Mouse (Mus musculus) forebrain, embryonic 15.5 days (tissue): ENCODE results near the gene Vamp5. TPM values are rescaled to one million over a fixed set of nuclear protein-coding genes. Genes with fewer than 3 reads are reported as not detected.

Source experiments
- ATAC-seq: fragments of 200-750 bp; cut with Nextera tagmentation; replicated peaks from 2 replicates; pipeline ENCODE4 v1.8.0; 2017; ENCODE audit warnings: mild to moderate bottlenecking, moderate TSS enrichment, moderate library complexity
- H3K27ac ChIP-seq: fragments of 300-500 bp; sonication (generic); replicated peaks from 2 replicates; pipeline ENCODE4 v1.5.1; 2015; ENCODE audit warnings: mild to moderate bottlenecking, inconsistent platforms
- H3K27me3 ChIP-seq: fragments of 300-500 bp; sonication (generic); 2 replicates; pipeline ENCODE4 v1.6.1; 2015; ENCODE audit warnings: inconsistent platforms
- H3K36me3 ChIP-seq: fragments of 300-500 bp; sonication (generic); 2 replicates; pipeline ENCODE4 v1.6.1; 2015; ENCODE audit warnings: mild to moderate bottlenecking, inconsistent platforms
- H3K4me1 ChIP-seq: fragments of 300-500 bp; sonication (generic); 2 replicates; pipeline ENCODE4 v1.6.1; 2015; ENCODE audit warnings: inconsistent platforms
- H3K4me2 ChIP-seq: fragments of 300-500 bp; sonication (generic); replicated peaks from 2 replicates; pipeline ENCODE4 v1.6.1; 2015; ENCODE audit warnings: mild to moderate bottlenecking, inconsistent platforms
- H3K4me3 ChIP-seq: fragments of 300-500 bp; sonication (generic); 2 replicates; pipeline ENCODE4 v1.5.1; 2015; ENCODE audit warnings: mild to moderate bottlenecking, inconsistent platforms
- H3K9ac ChIP-seq: fragments of 300-500 bp; sonication (generic); replicated peaks from 2 replicates; pipeline ENCODE4 v1.6.1; 2015; ENCODE audit warnings: mild to moderate bottlenecking, inconsistent platforms
- H3K9me3 ChIP-seq: fragments of 300-500 bp; sonication (generic); 2 replicates; pipeline ENCODE4 v1.6.1; 2016; ENCODE audit warnings: inconsistent platforms
- WGBS: fragments of 180-500 bp; shearing (Covaris S2); methylation state at CpG from one replicate; pipeline ENCODE4 v1.1.7; 2015; ENCODE audit warnings: mixed read lengths; 5-methylcytosine and 5-hydroxymethylcytosine counted together
- polyA plus RNA-seq: library from polyadenylated mRNA; unstranded; fragments of >200 nt; fragmentation: Nextera tagmentation; extraction: Ambion mirVana; gene quantifications from 2 replicates; pipeline ENCODE4 v1.2.1, GENCODE M21; 2015

Vamp5 gene
- 8.9 and 9.4 TPM in 2 replicates for polyA plus RNA-seq

DNA sequence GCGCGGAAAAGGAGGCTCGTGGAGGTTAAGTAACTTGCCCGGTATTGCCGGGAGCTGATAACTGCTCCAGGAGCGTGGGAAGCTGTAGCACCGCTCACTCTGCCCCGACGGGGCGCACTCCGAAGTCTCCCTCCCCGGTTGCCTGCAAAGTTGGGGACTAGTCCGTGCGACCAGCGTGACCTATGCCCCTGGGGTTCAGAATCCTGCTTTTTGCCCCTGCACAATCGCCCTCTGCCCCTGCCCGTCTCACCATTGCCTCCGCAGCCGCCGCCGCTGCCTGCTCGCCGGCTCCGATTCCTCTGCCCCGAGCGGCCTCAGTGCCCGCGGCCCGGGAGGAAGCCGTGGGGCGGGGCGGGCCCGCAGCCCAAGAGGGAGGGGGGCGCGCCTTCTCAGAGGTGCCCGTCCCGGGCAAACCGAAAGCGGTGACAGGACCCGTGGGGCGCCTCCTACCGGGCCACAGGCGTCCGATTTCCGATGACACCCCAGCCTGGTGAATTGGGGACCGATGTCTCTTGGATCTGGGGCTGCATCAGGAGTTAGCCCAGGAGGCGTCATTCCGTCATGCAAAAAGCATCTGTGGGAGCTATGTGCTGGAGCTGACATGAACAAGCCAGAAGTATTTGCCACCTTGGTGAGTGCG lies at the start of gene Vamp5:
Gene Vamp5, minus strand, starts transcription at position 338 of the 640 bp plus-strand sequence.
- ATAC-seq: peak; percentile 64; the same call in 1 of the 2 replicates
- peaks cover 22% of the 10 kb centered on the region; the same call in 1 of the 2 replicates for H3K27me3 ChIP-seq
- no peaks in the 10 kb centered on the region for H3K9me3 ChIP-seq
- peak within 1 kb of the TSS; percentile 40 for H3K9ac ChIP-seq
- peak within 1 kb of the TSS; percentile 40 for H3K4me3 ChIP-seq
- WGBS: 2% methylated on average over 47 of the region's 49 CpGs
- H3K4me1 ChIP-seq: peaks cover 7% of the 10 kb centered on the region
- no peak within 1 kb of the TSS for H3K27ac ChIP-seq
- H3K36me3 ChIP-seq: no peaks in the 10 kb centered on the region
- H3K4me2 ChIP-seq: peak within 1 kb of the TSS; percentile 60

DNA sequence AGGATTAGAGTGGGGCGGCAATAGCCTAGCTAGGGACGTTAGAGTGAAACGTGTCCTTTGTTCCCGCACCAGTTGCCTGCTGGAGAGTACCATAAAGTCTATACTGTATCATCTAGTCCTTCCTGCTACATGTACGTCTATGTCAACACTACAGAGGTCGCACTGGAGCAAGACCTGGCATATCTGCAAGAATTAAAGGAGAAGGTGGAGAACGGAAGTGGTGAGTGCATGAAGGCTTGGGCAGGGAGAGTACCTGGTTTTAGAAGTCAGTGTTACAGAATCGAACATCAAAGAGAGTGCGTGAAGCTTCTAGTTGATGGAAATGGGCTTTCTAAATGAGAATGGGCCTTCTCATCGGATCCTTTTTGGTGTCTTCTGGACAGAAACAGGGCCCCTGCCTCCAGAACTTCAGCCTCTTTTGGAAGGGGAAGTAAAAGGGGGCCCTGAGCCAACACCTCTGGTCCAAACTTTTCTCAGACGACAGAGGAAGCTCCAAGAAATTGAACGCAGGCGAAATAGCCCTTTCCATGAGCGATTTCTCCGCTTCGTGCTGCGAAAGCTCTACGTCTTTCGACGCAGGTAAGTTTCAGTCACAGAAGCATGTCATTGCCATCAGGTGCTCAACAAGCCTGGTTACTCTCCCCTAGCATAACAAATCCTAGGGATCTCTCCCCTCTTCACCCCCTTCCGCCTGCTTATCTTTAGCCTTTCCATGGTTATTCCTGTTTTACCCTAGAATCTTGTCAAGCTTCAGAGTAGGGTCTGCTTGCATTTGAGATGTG lies 49.0 kb upstream of the Vamp5 start:
- Histone ChIP-seq H3K4me1 (no peaks in the 10 kb centered on the region), H3K36me3 (peaks cover 72% of the 10 kb centered on the region), H3K27ac (no peak overlapping the region), H3K9ac (no peak overlapping the region), H3K4me2 (no peak overlapping the region), H3K9me3 (no peaks in the 10 kb centered on the region), H3K4me3 (no peak overlapping the region), H3K27me3 (no peaks in the 10 kb centered on the region)
- WGBS: 89% methylated on average over 21 of the region's 21 CpGs
- no peak for ATAC-seq

DNA sequence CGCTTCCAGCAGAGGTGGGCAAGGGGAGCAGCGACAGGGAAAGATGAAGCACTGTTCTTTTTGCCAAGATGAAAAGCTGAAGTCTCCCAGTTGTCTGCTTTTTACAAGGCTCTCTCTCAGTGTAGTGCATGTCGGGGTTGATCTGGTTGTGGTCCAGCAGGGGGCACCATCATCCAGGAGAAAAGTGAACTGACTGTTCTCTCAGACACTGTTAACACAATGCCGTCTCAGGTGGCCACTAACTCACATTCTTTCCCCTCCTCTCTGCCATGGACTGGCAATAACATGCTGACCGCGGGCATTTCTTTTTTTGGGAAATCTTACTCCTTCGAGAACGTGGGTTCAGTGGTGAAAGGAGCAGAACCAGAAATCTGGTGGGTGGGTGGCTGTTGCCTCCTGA lies 47.8 kb upstream of the Vamp5 start:
- ATAC-seq: peak; percentile 80

DNA sequence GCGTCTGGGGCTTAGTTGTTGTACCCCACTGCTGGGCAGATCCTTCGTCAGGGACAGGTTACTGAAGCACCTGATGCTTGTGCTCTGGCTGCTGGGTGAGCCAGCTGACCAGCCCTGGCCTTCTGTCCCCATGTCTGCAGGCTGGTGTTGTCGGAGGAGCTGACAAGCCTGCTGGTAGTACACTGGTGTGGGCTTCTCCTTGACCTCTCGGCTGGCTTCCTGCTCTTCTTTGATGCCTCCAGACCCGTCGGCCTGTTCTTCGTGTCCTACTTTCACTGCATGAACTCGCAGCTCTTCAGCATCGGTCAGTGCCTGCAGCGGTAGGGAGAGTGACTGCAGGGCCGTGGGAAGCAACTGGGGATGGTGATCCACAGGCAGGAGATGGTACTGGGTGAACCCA lies 45.4 kb upstream of the Vamp5 start:
- ATAC-seq: no peak
- Histone ChIP-seq H3K27me3 (no peaks in the 10 kb centered on the region), H3K4me1 (no peaks in the 10 kb centered on the region), H3K4me2 (no peak overlapping the region), H3K9me3 (no peaks in the 10 kb centered on the region), H3K4me3 (no peak overlapping the region), H3K9ac (no peak overlapping the region), H3K36me3 (peaks cover 58% of the 10 kb centered on the region), H3K27ac (no peak overlapping the region)
- 95% methylated on average over 11 of the region's 11 CpGs for WGBS

More for the DNA sequence above, 47.8 kb upstream of the Vamp5 start:
- H3K4me3 ChIP-seq: no peak overlapping the region
- no peak overlapping the region for H3K27ac ChIP-seq
- no peak overlapping the region for H3K9ac ChIP-seq
- no peaks in the 10 kb centered on the region for H3K9me3 ChIP-seq
- no peaks in the 10 kb centered on the region for H3K4me1 ChIP-seq
- H3K27me3 ChIP-seq: no peaks in the 10 kb centered on the region
- H3K36me3 ChIP-seq: peaks cover 70% of the 10 kb centered on the region
- WGBS: 30% methylated on average over 8 of the region's 8 CpGs
- no peak overlapping the region for H3K4me2 ChIP-seq

DNA sequence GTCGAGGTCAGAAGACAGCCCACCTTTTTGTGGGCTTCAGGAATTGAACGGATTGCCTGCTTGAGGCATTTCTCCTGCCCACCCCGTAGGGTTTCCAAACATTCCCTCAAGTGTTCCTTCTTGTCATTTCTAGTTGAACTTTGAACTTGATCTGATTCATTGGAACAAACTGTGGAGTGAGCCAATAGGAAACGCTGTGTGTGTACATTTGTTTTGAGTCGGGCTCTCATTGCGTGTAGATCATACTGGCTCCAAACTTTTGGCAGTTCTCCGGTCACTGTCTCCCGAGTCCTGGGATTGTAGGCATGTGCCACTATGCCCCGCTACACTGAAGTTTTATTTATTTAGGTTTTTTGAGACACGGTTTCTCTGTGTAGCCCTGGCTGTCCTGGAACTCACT lies 40.6 kb upstream of the Vamp5 start:
- peaks cover 58% of the 10 kb centered on the region for H3K36me3 ChIP-seq

DNA sequence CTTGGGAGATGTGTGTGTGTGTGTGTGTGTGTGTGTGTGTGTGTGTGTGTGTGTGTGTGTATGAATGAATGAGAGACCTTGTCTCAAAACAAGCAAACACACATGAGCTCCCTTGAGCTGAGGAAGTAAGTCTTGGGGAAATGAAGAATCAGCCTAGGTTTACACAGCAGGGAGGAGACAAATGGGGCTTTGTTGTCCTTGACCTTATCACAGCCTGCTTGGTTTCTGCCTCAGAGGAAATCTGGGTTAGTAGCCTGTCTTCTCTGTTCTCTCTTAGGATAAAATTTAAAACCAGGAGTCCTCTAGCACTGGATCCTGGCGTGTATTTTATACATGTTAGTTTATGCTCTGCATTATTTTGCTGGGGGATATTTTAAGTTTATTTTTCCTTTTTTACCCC lies 39.5 kb upstream of the Vamp5 start:
- no peak overlapping the region for H3K4me3 ChIP-seq
- H3K36me3 ChIP-seq: peaks cover 48% of the 10 kb centered on the region
- H3K9ac ChIP-seq: no peak overlapping the region
- no peak overlapping the region for H3K27ac ChIP-seq
- no peaks in the 10 kb centered on the region for H3K27me3 ChIP-seq
- WGBS: 98% methylated on average over 1 of the region's 1 CpGs
- no peak overlapping the region for H3K4me2 ChIP-seq
- no peak for ATAC-seq
- no peaks in the 10 kb centered on the region for H3K9me3 ChIP-seq
- peaks cover 17% of the 10 kb centered on the region for H3K4me1 ChIP-seq

More for the DNA sequence above, 40.6 kb upstream of the Vamp5 start:
- H3K27ac ChIP-seq: no peak overlapping the region
- H3K9me3 ChIP-seq: no peaks in the 10 kb centered on the region
- 94% methylated on average over 10 of the region's 10 CpGs for WGBS
- H3K4me1 ChIP-seq: peaks cover 6% of the 10 kb centered on the region
- no peaks in the 10 kb centered on the region for H3K27me3 ChIP-seq
- no peak overlapping the region for H3K4me3 ChIP-seq
- H3K4me2 ChIP-seq: no peak overlapping the region
- no peak overlapping the region for H3K9ac ChIP-seq
- ATAC-seq: no peak

DNA sequence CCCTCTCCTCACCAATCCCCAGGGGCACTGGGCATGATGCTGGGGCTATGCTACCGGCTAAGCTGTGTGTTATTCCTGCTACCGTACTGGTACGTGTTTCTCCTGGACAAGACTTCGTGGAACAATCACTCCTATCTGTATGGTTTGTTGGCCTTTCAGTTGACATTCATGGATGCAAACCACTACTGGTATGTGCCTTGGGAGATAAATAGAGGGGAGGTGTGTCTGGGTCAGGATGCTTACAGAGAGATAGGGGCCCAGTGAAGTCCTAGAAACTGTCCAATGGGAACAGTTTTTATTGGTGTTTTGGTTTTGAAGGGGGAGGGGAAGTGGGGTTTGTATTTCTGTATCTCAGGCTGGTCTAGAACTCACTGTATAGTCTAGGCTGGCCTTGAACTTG lies 38.0 kb upstream of the Vamp5 start:
- no peak overlapping the region for H3K4me2 ChIP-seq
- ATAC-seq: no peak
- 90% methylated on average over 4 of the region's 4 CpGs for WGBS
- peaks cover 34% of the 10 kb centered on the region for H3K36me3 ChIP-seq
- no peak overlapping the region for H3K27ac ChIP-seq
- no peaks in the 10 kb centered on the region for H3K9me3 ChIP-seq
- H3K4me1 ChIP-seq: peaks cover 26% of the 10 kb centered on the region
- no peaks in the 10 kb centered on the region for H3K27me3 ChIP-seq
- H3K9ac ChIP-seq: no peak overlapping the region
- H3K4me3 ChIP-seq: no peak overlapping the region

DNA sequence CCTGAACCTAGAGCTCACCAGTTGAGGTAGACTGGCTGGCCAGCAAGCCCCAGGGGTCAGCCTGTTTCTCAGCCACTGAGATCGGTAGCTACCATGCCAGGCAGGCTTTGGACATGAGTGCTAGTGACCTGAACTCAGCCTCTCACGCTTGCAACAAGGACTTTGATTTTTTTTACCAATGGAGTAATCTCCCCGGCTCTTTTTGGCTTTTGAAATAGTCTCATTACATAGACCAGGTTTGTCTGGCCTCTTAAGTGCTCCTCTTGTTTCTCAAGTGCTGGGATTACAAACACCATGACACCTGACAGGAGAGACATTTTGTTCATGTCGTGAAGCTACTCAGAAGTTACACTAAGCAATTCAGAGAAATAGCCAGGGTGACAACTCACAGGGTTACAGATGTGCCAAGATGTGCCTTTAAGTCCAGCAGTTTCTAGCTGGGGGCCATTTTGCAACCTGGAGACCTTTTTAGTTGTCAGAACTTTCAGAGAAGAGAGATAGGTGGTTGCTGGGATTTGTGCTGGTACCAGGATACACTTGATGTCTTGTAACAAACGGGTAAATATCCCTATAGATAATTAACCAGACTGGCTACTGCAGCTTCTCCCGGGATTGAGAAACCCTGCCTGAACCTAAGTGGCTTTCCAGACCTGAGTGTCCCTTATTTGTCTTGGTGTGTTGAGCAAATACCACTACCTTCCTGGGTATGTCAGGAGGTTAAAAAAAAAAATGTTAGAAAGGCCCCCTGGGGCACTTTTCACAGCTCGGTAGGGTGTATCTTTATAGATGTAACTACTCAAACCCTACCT lies 35.9 kb upstream of the Vamp5 start:
- no peak overlapping the region for H3K4me3 ChIP-seq
- H3K9ac ChIP-seq: no peak overlapping the region
- peaks cover 26% of the 10 kb centered on the region for H3K4me1 ChIP-seq
- H3K27me3 ChIP-seq: no peaks in the 10 kb centered on the region
- peaks cover 24% of the 10 kb centered on the region for H3K36me3 ChIP-seq
- WGBS: 89% methylated on average over 7 of the region's 7 CpGs
- H3K27ac ChIP-seq: no peak overlapping the region
- no peaks in the 10 kb centered on the region for H3K9me3 ChIP-seq
- H3K4me2 ChIP-seq: no peak overlapping the region
- ATAC-seq: no peak

DNA sequence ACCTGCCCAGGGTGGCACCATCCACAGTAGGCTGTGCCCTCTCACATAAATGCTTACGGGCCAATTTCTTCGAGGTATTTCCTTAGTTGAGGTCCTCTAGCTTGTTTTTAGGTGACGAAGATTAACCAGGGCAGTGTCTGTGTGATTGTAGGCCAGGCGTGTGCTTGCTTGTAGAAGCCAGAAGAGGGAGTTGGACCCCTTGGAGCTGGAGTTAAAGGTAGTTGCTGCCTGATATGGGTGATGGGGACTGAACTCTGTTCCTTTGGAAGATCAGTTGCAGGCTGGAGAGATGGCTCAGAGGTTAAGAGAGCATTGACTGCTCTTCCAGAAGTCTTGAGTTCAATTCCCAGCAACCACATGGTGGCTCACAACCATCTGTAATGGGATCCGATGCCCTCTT lies 34.9 kb upstream of the Vamp5 start:
- peaks cover 21% of the 10 kb centered on the region for H3K36me3 ChIP-seq
- H3K9me3 ChIP-seq: no peaks in the 10 kb centered on the region
- ATAC-seq: no peak
- 86% methylated on average over 5 of the region's 5 CpGs for WGBS
- H3K9ac ChIP-seq: 0 out of 2 replicates have a peak overlapping the region, but pooled peaks have one; percentile 83
- peak overlapping the region; percentile 75; the same call in 1 of the 2 replicates for H3K4me3 ChIP-seq
- peak overlapping the region; percentile 69; the same call in 1 of the 2 replicates for H3K4me2 ChIP-seq
- no peaks in the 10 kb centered on the region for H3K27me3 ChIP-seq
- H3K27ac ChIP-seq: no peak overlapping the region
- peaks cover 26% of the 10 kb centered on the region for H3K4me1 ChIP-seq

DNA sequence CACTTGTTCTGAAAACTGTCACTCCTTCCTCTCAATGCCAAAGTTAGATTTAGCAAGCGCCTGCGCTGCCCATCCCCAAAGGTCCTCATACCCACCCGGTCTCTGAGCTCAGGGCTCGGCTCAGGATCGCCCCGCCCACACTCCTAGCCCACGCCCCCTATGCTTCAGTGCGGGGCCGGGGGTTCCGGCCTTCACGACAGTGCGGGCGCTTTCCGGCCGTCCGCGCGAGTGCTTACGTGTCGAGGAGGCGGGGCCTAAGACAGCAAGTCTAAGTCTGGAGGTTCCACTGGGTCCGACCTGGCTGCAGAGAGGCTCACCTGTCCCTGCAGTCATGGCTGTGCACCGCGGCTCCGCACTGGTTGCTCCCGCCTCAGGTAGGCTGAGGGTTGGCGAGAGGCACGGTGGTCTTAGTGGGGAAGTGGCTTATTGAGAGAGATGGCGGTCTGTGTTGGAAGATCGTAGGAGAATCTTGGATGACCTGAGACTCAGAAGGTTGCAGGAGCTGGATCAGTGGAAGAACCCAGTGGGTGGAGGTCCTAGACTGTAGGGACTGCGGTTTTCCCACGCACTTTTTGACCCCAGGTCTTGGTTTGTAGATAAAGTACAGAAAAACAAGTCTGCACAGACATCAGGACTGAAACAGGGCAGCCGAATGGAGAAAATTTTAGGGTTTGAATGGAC lies 33.9 kb upstream of the Vamp5 start, which contains the start of gene Ggcx:
Gene Ggcx, plus strand, starts transcription at position 233 of the 681 bp plus-strand sequence.
- Histone ChIP-seq H3K36me3 (peaks cover 16% of the 10 kb centered on the region), H3K9me3 (no peaks in the 10 kb centered on the region), H3K4me1 (peaks cover 26% of the 10 kb centered on the region), H3K4me2 (peak within 1 kb of the TSS; percentile 69), H3K9ac (peak within 1 kb of the TSS; percentile 83), H3K4me3 (peak within 1 kb of the TSS; percentile 75), H3K27me3 (no peaks in the 10 kb centered on the region), H3K27ac (peak within 1 kb of the TSS; percentile 35; the same call in 1 of the 2 replicates)
- ATAC-seq: peak; percentile 97
- 2% methylated on average over 33 of the region's 33 CpGs for WGBS

DNA sequence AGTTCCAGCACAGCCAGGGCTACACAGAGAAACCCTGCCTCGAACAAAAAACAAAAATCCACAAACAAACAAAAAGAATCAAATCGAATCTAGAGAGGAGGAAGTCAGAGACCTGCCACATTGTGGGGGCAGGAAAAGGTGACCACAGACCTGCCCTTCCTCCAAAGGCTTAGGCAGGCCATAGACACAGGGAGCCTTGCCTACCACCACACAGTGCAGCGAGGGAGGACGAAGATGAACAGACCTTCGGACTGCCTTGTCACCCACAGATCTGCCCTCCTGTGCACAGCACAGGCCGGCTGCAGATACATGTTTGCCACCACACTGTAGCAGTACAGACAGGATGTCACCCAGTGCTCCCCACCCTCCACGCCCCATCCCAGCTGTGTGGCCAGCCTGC lies 30.2 kb upstream of the Vamp5 start:
- no peaks in the 10 kb centered on the region for H3K36me3 ChIP-seq
- H3K9ac ChIP-seq: no peak overlapping the region
- H3K4me1 ChIP-seq: peaks cover 16% of the 10 kb centered on the region
- no peak for ATAC-seq
- H3K9me3 ChIP-seq: no peaks in the 10 kb centered on the region
- H3K4me3 ChIP-seq: no peak overlapping the region
- H3K4me2 ChIP-seq: no peak overlapping the region
- H3K27me3 ChIP-seq: no peaks in the 10 kb centered on the region
- WGBS: 83% methylated on average over 7 of the region's 7 CpGs
- no peak overlapping the region for H3K27ac ChIP-seq
